Mouse (Mus musculus): ENCODE data around the gene Tcl1. TPM values are rescaled to one million over a fixed set of nuclear protein-coding genes. Genes with fewer than 3 reads are reported as not detected.
"Not testable (repeated sequence)": the region's sequence is repeated elsewhere in the genome, so short reads cannot be mapped to it uniquely, and the experiment has no call there.

The Tcl1 gene
- polyA plus RNA-seq, 1 experiment from 2014 or later, result not detected

DNA sequence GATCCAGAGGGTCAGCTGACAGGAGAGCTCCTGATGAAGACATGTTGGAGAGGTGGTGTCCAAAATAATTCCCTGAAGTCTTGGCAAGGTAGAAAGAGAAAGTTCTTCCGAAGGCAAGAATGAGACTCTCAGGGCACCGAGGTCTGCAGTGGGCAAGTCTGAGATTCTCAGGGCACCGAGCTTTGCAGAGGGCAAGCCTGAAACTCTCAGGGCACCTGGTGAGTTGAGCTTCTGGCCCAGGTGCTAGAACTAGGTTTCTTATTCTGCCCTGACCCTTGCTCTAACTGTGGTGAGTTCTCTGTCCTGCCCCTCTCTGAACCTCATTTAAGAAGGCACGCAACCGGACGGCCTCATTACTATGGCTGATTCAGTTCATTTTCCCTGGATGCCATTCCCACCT, 31.9 kb downstream of the Tcl1 start, which contains the start of gene Tcl1b3:
Gene Tcl1b3 (plus strand): TSS at position 301 of the 400 bp plus-strand sequence.
- H3K36me3 ChIP-seq (ENCODE audit: control insufficient read depth, insufficient read depth, low read length); ATAC-seq; H3K27me3 ChIP-seq (replicated peaks; ENCODE audit: control insufficient read depth, insufficient read depth, low read length); H3K9me3 ChIP-seq (ENCODE audit: control insufficient read depth, low read length); H3K4me1 ChIP-seq (ENCODE audit: control insufficient read depth, insufficient read depth, low read depth, low read length); H3K27ac ChIP-seq (ENCODE audit: low read depth, low read length); H3K4me3 ChIP-seq (ENCODE audit: low read length); H3K4me2 ChIP-seq (ENCODE audit: low read length); H3K9ac ChIP-seq (ENCODE audit: low read depth, low read length): not testable (repeated sequence)
- 91% methylated on average over 6 of the region's 6 CpGs for WGBS

DNA sequence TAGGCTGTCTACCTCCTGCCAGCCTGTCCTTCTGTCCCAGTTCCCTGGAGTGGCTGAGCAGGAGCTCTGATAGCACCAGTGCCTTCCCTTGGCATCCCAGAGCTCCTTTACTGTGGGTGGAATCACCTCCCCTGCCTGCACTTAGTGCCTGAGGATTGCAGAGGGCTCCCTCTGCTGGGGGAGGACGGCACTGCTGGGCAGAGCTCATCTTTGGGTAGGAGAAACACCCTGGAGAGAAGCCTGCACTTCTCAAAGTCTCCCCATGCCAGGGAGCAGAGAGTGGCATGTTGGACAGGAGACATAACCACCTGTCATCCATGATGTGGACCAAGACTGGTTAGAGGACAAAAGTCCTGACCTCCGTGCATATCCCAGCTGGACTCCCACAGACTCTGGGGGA, 33.6 kb downstream of the Tcl1 start:
- H3K9me3 ChIP-seq (ENCODE audit: control insufficient read depth, low read length); H3K4me1 ChIP-seq (ENCODE audit: control insufficient read depth, insufficient read depth, low read depth, low read length); H3K27ac ChIP-seq (ENCODE audit: low read depth, low read length); ATAC-seq; H3K27me3 ChIP-seq (replicated peaks; ENCODE audit: control insufficient read depth, insufficient read depth, low read length); H3K9ac ChIP-seq (ENCODE audit: low read depth, low read length); H3K4me3 ChIP-seq (ENCODE audit: low read length); H3K36me3 ChIP-seq (ENCODE audit: control insufficient read depth, insufficient read depth, low read length); H3K4me2 ChIP-seq (ENCODE audit: low read length): not testable (repeated sequence)
- 46% methylated on average over 2 of the region's 2 CpGs for WGBS

DNA sequence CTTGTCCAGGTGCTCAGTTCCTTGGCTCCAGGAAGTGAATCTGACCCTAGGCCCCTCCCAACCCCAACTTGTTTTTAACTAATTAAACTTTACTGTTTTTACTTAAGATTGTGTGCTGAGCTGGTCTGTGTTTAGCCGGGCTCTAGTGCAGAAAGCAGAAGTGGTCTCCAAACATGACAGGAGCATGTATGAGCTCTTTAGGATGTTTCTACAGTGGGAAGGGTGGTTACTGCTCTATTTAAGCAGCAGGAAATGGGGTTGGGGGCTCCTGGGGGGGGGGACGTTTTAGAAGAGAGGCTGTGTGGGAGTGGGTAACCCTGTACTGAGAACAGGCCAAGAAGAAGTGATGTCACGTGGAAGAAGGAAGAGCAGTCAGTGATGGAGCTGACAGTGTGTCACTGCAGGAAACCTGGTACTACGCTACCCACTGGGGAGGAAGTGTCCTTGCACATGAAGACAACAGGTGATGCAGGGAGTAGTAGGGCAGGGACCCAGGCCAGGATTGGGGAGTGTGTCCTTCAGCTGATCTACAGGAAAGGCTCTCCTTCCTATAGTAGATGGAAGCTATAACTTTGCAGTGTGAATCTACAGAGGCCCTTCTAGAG, 41.5 kb downstream of the Tcl1 start:
- H3K9me3 ChIP-seq (ENCODE audit: control insufficient read depth, low read length); H3K4me1 ChIP-seq (ENCODE audit: control insufficient read depth, insufficient read depth, low read depth, low read length); H3K4me3 ChIP-seq (ENCODE audit: low read length); H3K27me3 ChIP-seq (replicated peaks; ENCODE audit: control insufficient read depth, insufficient read depth, low read length); H3K4me2 ChIP-seq (ENCODE audit: low read length); H3K36me3 ChIP-seq (ENCODE audit: control insufficient read depth, insufficient read depth, low read length); ATAC-seq; H3K9ac ChIP-seq (ENCODE audit: low read depth, low read length); H3K27ac ChIP-seq (ENCODE audit: low read depth, low read length): not testable (repeated sequence)
- 78% methylated on average over 4 of the region's 4 CpGs for WGBS

DNA sequence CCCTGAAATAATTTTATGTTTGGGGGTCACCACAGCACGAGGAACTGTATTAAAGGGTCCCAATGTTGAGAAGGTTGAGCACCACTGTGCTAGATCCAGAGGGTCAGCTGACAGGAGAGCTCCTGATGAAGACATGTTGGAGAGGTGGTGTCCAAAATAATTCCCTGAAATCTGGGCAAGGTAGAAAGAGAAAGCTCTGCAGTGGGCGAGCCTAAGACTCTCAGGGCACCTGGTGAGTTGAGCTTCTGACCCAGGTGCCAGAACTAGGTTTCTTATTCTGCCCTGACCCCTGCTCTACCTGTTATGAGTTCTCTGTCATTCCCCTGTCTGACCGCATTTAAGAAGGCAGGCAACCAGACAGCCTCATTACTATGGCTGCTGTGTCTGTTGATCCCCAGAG, 46.5 kb downstream of the Tcl1 start, which contains the start of gene Tcl1b5:
Gene Tcl1b5 (plus strand): TSS at position 301 of the 400 bp plus-strand sequence.
- WGBS, result 79% methylated on average over 3 of the region's 3 CpGs
- H3K4me2 ChIP-seq (ENCODE audit: low read length); H3K4me1 ChIP-seq (ENCODE audit: control insufficient read depth, insufficient read depth, low read depth, low read length); H3K36me3 ChIP-seq (ENCODE audit: control insufficient read depth, insufficient read depth, low read length); H3K9me3 ChIP-seq (ENCODE audit: control insufficient read depth, low read length); H3K4me3 ChIP-seq (ENCODE audit: low read length); ATAC-seq; H3K27me3 ChIP-seq (replicated peaks; ENCODE audit: control insufficient read depth, insufficient read depth, low read length); H3K27ac ChIP-seq (ENCODE audit: low read depth, low read length); H3K9ac ChIP-seq (ENCODE audit: low read depth, low read length): not testable (repeated sequence)

DNA sequence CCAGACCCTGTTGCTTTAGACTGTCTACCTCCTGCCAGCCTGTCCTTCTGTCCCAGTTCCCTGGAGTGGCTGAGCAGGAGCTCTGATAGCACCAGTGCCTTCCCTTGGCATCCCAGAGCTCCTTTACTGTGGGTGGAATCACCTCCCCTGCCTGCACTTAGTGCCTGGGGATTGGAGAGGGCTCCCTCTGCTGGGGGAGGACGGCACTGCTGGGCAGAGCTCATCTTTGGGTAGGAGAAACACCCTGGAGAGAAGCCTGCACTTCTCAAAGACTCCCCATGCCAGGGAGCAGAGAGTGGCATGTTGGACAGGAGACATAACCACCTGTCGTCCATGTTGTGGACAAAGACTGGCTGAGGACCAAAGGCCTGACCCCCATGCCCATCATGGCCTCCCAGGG, 48.3 kb downstream of the Tcl1 start:
- not testable (repeated sequence) for H3K27me3 ChIP-seq (replicated peaks; ENCODE audit: control insufficient read depth, insufficient read depth, low read length); H3K27ac ChIP-seq (ENCODE audit: low read depth, low read length); H3K4me3 ChIP-seq (ENCODE audit: low read length); H3K36me3 ChIP-seq (ENCODE audit: control insufficient read depth, insufficient read depth, low read length); H3K4me1 ChIP-seq (ENCODE audit: control insufficient read depth, insufficient read depth, low read depth, low read length); H3K4me2 ChIP-seq (ENCODE audit: low read length); ATAC-seq; H3K9ac ChIP-seq (ENCODE audit: low read depth, low read length); H3K9me3 ChIP-seq (ENCODE audit: control insufficient read depth, low read length)
- WGBS, result 37% methylated on average over 2 of the region's 2 CpGs

DNA sequence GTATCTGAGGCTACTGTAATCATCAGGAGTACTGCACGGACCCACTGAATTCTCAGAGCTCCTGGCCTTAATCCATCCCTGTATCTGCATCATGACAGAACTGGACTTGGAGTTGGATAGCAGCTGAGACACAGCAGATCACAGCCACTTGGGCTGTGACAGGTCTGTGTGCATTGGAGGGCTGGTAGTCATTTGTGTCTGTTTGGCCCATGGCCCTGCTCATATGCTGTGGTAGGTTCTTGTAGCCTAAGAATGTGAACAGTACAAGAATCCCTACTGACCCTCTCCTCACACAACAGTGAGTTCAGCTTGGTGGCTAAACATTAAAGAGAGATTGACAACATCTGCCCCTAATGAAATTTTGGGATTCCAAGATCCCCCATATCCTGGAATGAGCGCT, 49.2 kb downstream of the Tcl1 start:
- Histone ChIP-seq H3K27ac (ENCODE audit: low read depth, low read length) (no peak overlapping the region), H3K4me1 (ENCODE audit: control insufficient read depth, insufficient read depth, low read depth, low read length) (no peaks in the 10 kb centered on the region), H3K9me3 (ENCODE audit: control insufficient read depth, low read length) (no peaks in the 10 kb centered on the region), H3K36me3 (ENCODE audit: control insufficient read depth, insufficient read depth, low read length) (no peaks in the 10 kb centered on the region), H3K4me3 (ENCODE audit: low read length) (no peak overlapping the region), H3K27me3 (replicated peaks; ENCODE audit: control insufficient read depth, insufficient read depth, low read length) (no peaks in the 10 kb centered on the region), H3K9ac (ENCODE audit: low read depth, low read length) (no peak overlapping the region), H3K4me2 (ENCODE audit: low read length) (no peak overlapping the region)
- no peak for ATAC-seq
- WGBS, result 86% methylated on average over 2 of the region's 2 CpGs

Other genes starting within 250 kb of the Tcl1 start
- gene Syne3, start 213.0 kb downstream of the Tcl1 start, polyA plus RNA-seq (2015; fragmentation: Nextera tagmentation; extraction: Ambion mirVana), result 0.38 and 0.60 TPM in 2 replicates
- gene Glrx5, start 190.1 kb downstream of the Tcl1 start, polyA plus RNA-seq (2015; fragmentation: Nextera tagmentation; extraction: Ambion mirVana), result 168 and 179 TPM in 2 replicates
- not detected in 2 replicates for gene Tcl1b2, start 76.8 kb downstream of the Tcl1 start, polyA plus RNA-seq (2015; fragmentation: Nextera tagmentation; extraction: Ambion mirVana)
- gene Tcl1b1, start 63.1 kb downstream of the Tcl1 start, polyA plus RNA-seq (2015; fragmentation: Nextera tagmentation; extraction: Ambion mirVana), result not detected in 2 replicates
- not detected in 2 replicates for gene Tcl1b5, start 46.4 kb downstream of the Tcl1 start, polyA plus RNA-seq (2015; fragmentation: Nextera tagmentation; extraction: Ambion mirVana)
- not detected in 2 replicates for gene Tcl1b3, start 31.8 kb downstream of the Tcl1 start, polyA plus RNA-seq (2015; fragmentation: Nextera tagmentation; extraction: Ambion mirVana)
- not detected in 2 replicates for gene Tcl1b4, start 20.8 kb downstream of the Tcl1 start, polyA plus RNA-seq (2015; fragmentation: Nextera tagmentation; extraction: Ambion mirVana)
- 26.3 and 28.6 TPM in 2 replicates for gene Tunar, start 111.1 kb upstream of the Tcl1 start, polyA plus RNA-seq (2015; fragmentation: Nextera tagmentation; extraction: Ambion mirVana)
- gene D430019H16Rik, start 231.1 kb upstream of the Tcl1 start, polyA plus RNA-seq (2015; fragmentation: Nextera tagmentation; extraction: Ambion mirVana), result 10.8 and 12.3 TPM in 2 replicates